ENCODE assay signal across 28 mouse cellular contexts in genomic region chr9:80791523-80791922, GRCm38 (mm10).
A peak's percentile ranks its signal among the peaks of the same experiment; 100 is the strongest.
DNase-seq lines count a peak whose midpoint lies in the region; ATAC-seq lines count a peak whose summit lies in the region.
"Had no signal": no experiment of that assay in that cellular context is flagged by ENCODE, and none has a peak within 500 bp of the region (broad histone marks: within the 10 kb centered on the region; RNA-seq: fewer than 3 reads in every experiment).

No protein-coding gene starts in this region.

- H3K9me3 ChIP-seq in hindbrain, embryonic 12.5 days (replicated peaks): no peaks in the 10 kb centered on the region
- no peaks in the 10 kb centered on the region for H3K9me3 ChIP-seq in hindbrain, embryonic 14.5 days (ENCODE audit: control insufficient read depth, low read length)
- H3K9me3 ChIP-seq in midbrain, embryonic 12.5 days: no peaks in the 10 kb centered on the region
- no peaks in the 10 kb centered on the region for H3K9me3 ChIP-seq in midbrain, embryonic 15.5 days
- no peaks in the 10 kb centered on the region for H3K9me3 ChIP-seq in neural tube, embryonic 14.5 days (ENCODE audit: control insufficient read depth, low read length)
- no peaks in the 10 kb centered on the region for H3K9me3 ChIP-seq in neural tube, embryonic 15.5 days (replicated peaks)
- H3K9me3 ChIP-seq: embryonic facial prominence, embryonic 10.5 days; embryonic facial prominence, embryonic 13.5 days; forebrain, embryonic 12.5 days; forebrain, embryonic 15.5 days; G1E; heart, embryonic 12.5 days; heart, embryonic 15.5 days; hindbrain, embryonic 10.5 days; intestine, embryonic 15.5 days had no signal

- H3K4me1 ChIP-seq in hindbrain, embryonic 12.5 days: no peaks in the 10 kb centered on the region
- H3K4me1 ChIP-seq in hindbrain, embryonic 14.5 days (replicated peaks; ENCODE audit: control insufficient read depth, insufficient read depth, low read length): no peaks in the 10 kb centered on the region
- H3K4me1 ChIP-seq in midbrain, embryonic 12.5 days: no peaks in the 10 kb centered on the region
- H3K4me1 ChIP-seq in midbrain, embryonic 15.5 days: no peaks in the 10 kb centered on the region
- no peaks in the 10 kb centered on the region for H3K4me1 ChIP-seq in neural tube, embryonic 14.5 days (ENCODE audit: control insufficient read depth, insufficient read depth, low read length)
- H3K4me1 ChIP-seq in neural tube, embryonic 15.5 days: no peaks in the 10 kb centered on the region
- H3K4me1 ChIP-seq: embryonic facial prominence, embryonic 10.5 days; embryonic facial prominence, embryonic 13.5 days; forebrain, embryonic 12.5 days; forebrain, embryonic 15.5 days; heart, embryonic 12.5 days; heart, embryonic 15.5 days; hindbrain, embryonic 10.5 days; intestine, embryonic 15.5 days had no signal

- no peaks in the 10 kb centered on the region for H3K27me3 ChIP-seq in hindbrain, embryonic 12.5 days
- no peaks in the 10 kb centered on the region for H3K27me3 ChIP-seq in hindbrain, embryonic 14.5 days (ENCODE audit: control insufficient read depth, insufficient read depth, low read length)
- H3K27me3 ChIP-seq in midbrain, embryonic 12.5 days: no peaks in the 10 kb centered on the region
- H3K27me3 ChIP-seq in midbrain, embryonic 15.5 days (replicated peaks): no peaks in the 10 kb centered on the region
- H3K27me3 ChIP-seq in neural tube, embryonic 14.5 days (ENCODE audit: control insufficient read depth, insufficient read depth, low read length): no peaks in the 10 kb centered on the region
- H3K27me3 ChIP-seq in neural tube, embryonic 15.5 days (replicated peaks): no peaks in the 10 kb centered on the region
- H3K27me3 ChIP-seq: CH12.LX; embryonic facial prominence, embryonic 13.5 days; forebrain, embryonic 12.5 days; forebrain, embryonic 15.5 days; heart, embryonic 12.5 days; heart, embryonic 15.5 days; intestine, embryonic 15.5 days had no signal

- H3K4me3 ChIP-seq in hindbrain, embryonic 12.5 days: no peak overlapping the region
- no peak overlapping the region for H3K4me3 ChIP-seq in hindbrain, embryonic 14.5 days (replicated peaks; ENCODE audit: low read length)
- no peak overlapping the region for H3K4me3 ChIP-seq in midbrain, embryonic 12.5 days
- no peak overlapping the region for H3K4me3 ChIP-seq in midbrain, embryonic 15.5 days
- no peak overlapping the region for H3K4me3 ChIP-seq in neural tube, embryonic 14.5 days (ENCODE audit: low read depth, low read length)
- H3K4me3 ChIP-seq in neural tube, embryonic 15.5 days (replicated peaks): no peak overlapping the region
- H3K4me3 ChIP-seq: embryonic facial prominence, embryonic 10.5 days; embryonic facial prominence, embryonic 13.5 days; erythroblast, embryonic 14.5 days; forebrain, embryonic 12.5 days; forebrain, embryonic 15.5 days; heart, embryonic 12.5 days; heart, embryonic 15.5 days; hindbrain, embryonic 10.5 days; intestine, embryonic 15.5 days had no signal

- H3K27ac ChIP-seq in hindbrain, embryonic 12.5 days: no peak overlapping the region
- H3K27ac ChIP-seq in hindbrain, embryonic 14.5 days: no peak overlapping the region
- H3K27ac ChIP-seq in midbrain, embryonic 12.5 days (replicated peaks): no peak overlapping the region
- H3K27ac ChIP-seq in midbrain, embryonic 15.5 days: no peak overlapping the region
- no peak overlapping the region for H3K27ac ChIP-seq in neural tube, embryonic 14.5 days (ENCODE audit: low read depth, low read length)
- H3K27ac ChIP-seq in neural tube, embryonic 15.5 days (replicated peaks): no peak overlapping the region
- H3K27ac ChIP-seq: embryonic facial prominence, embryonic 10.5 days; embryonic facial prominence, embryonic 13.5 days; forebrain, embryonic 12.5 days; forebrain, embryonic 15.5 days; heart, embryonic 15.5 days; hindbrain, embryonic 10.5 days; intestine, embryonic 15.5 days had no signal

- WGBS in hindbrain, embryonic 12.5 days: 66% methylated on average over 3 of the region's 3 CpGs
- WGBS in hindbrain, embryonic 14.5 days: 54% methylated on average over 3 of the region's 3 CpGs
- 72% methylated on average over 3 of the region's 3 CpGs for WGBS in midbrain, embryonic 12.5 days
- WGBS in midbrain, embryonic 15.5 days: 63% methylated on average over 3 of the region's 3 CpGs
- WGBS in neural tube, embryonic 14.5 days: 70% methylated on average over 3 of the region's 3 CpGs
- WGBS in neural tube, embryonic 15.5 days: 64% methylated on average over 3 of the region's 3 CpGs

- ATAC-seq in hindbrain, embryonic 12.5 days (ENCODE audit: low FRiP score): peak; percentile 67
- no peak for ATAC-seq in hindbrain, embryonic 14.5 days (ENCODE audit: low FRiP score)
- peak; percentile 44 for ATAC-seq in midbrain, embryonic 12.5 days (ENCODE audit: low FRiP score, low read depth)
- no peak; the same call in 1 of the 2 replicates for ATAC-seq in midbrain, embryonic 15.5 days (replicated peaks)
- ATAC-seq in neural tube, embryonic 14.5 days (ENCODE audit: low read depth): peak; percentile 44; the same call in 1 of the 2 replicates
- no peak for ATAC-seq in neural tube, embryonic 15.5 days (ENCODE audit: low FRiP score)
- ATAC-seq: forebrain, embryonic 15.5 days; intestine, embryonic 15.5 days; Patski had no signal

- no peak overlapping the region for H3K4me2 ChIP-seq in hindbrain, embryonic 12.5 days (replicated peaks)
- no peak overlapping the region for H3K4me2 ChIP-seq in hindbrain, embryonic 14.5 days (replicated peaks)
- H3K4me2 ChIP-seq in midbrain, embryonic 12.5 days (replicated peaks): no peak overlapping the region
- no peak overlapping the region for H3K4me2 ChIP-seq in midbrain, embryonic 15.5 days
- no peak overlapping the region for H3K4me2 ChIP-seq in neural tube, embryonic 14.5 days (ENCODE audit: low read depth, low read length)
- H3K4me2 ChIP-seq in neural tube, embryonic 15.5 days: no peak overlapping the region
- H3K4me2 ChIP-seq: embryonic facial prominence, embryonic 13.5 days; forebrain, embryonic 12.5 days; forebrain, embryonic 15.5 days; heart, embryonic 12.5 days; heart, embryonic 15.5 days; intestine, embryonic 15.5 days had no signal

- H3K36me3 ChIP-seq in hindbrain, embryonic 12.5 days: no peaks in the 10 kb centered on the region
- no peaks in the 10 kb centered on the region for H3K36me3 ChIP-seq in hindbrain, embryonic 14.5 days (replicated peaks; ENCODE audit: control insufficient read depth, insufficient read depth)
- H3K36me3 ChIP-seq in midbrain, embryonic 12.5 days: no peaks in the 10 kb centered on the region
- no peaks in the 10 kb centered on the region for H3K36me3 ChIP-seq in midbrain, embryonic 15.5 days (replicated peaks)
- H3K36me3 ChIP-seq in neural tube, embryonic 14.5 days (ENCODE audit: control insufficient read depth, insufficient read depth, low read length): no peaks in the 10 kb centered on the region
- H3K36me3 ChIP-seq in neural tube, embryonic 15.5 days: no peaks in the 10 kb centered on the region
- H3K36me3 ChIP-seq: embryonic facial prominence, embryonic 10.5 days; embryonic facial prominence, embryonic 13.5 days; forebrain, embryonic 12.5 days; forebrain, embryonic 15.5 days; G1E; heart, embryonic 12.5 days; heart, embryonic 15.5 days; hindbrain, embryonic 10.5 days; intestine, embryonic 15.5 days had no signal

- no peak for DNase-seq in hindbrain, embryonic 14.5 days (ENCODE audit: low spot score)
- DNase-seq: adrenal gland, postnatal 10 days; adrenal gland, postnatal 36 days; B cell, adult 2 months; cerebellum, adult 18-20 months; cerebellum, adult 9-10 months; cerebellum, postnatal 14 days; gastrocnemius, postnatal 25 days; heart, adult 18-20 months; heart, postnatal 10 days; heart, postnatal 36 days had no signal

- H3K9ac ChIP-seq in hindbrain, embryonic 12.5 days: no peak overlapping the region
- H3K9ac ChIP-seq in hindbrain, embryonic 14.5 days: no peak overlapping the region
- H3K9ac ChIP-seq in midbrain, embryonic 12.5 days (replicated peaks): no peak overlapping the region
- no peak overlapping the region for H3K9ac ChIP-seq in midbrain, embryonic 15.5 days
- no peak overlapping the region for H3K9ac ChIP-seq in neural tube, embryonic 14.5 days (replicated peaks; ENCODE audit: low read depth, low read length)
- H3K9ac ChIP-seq in neural tube, embryonic 15.5 days (replicated peaks): no peak overlapping the region
- H3K9ac ChIP-seq: embryonic facial prominence, embryonic 13.5 days; forebrain, embryonic 12.5 days; forebrain, embryonic 15.5 days; heart, embryonic 12.5 days; heart, embryonic 15.5 days; intestine, embryonic 15.5 days had no signal

Comparison
In these comparisons a context has a peak if more than half of its experiments do, and no peak if none do; other contexts are left out.
1. ATAC-seq: peak in hindbrain, embryonic 12.5 days (single experiment), midbrain, embryonic 12.5 days (single experiment) and neural tube, embryonic 14.5 days (single experiment); none in hindbrain, embryonic 14.5 days (single experiment), midbrain, embryonic 15.5 days (single experiment) and neural tube, embryonic 15.5 days (single experiment).